Mouse (Mus musculus) midbrain, embryonic 11.5 days (tissue): ENCODE data around the gene Phf21b. TPM values are rescaled to one million over a fixed set of nuclear protein-coding genes. Genes with fewer than 3 reads are reported as not detected.

Experiments used
- polyA plus RNA-seq: library from polyadenylated mRNA; unstranded; fragments of >200 nt; fragmentation: Nextera tagmentation; extraction: Ambion mirVana; gene quantifications from 2 replicates; pipeline ENCODE4 v1.2.1, GENCODE M21; 2014

The Phf21b gene
- polyA plus RNA-seq, 1 experiment from 2014 or later, result 26.8 TPM

Other genes starting within 250 kb of the Phf21b start
- gene Prr5, start 186.4 kb downstream of the Phf21b start, polyA plus RNA-seq, result 7.3 and 10.9 TPM in 2 replicates
- gene Arhgap8, start 136.0 kb downstream of the Phf21b start, polyA plus RNA-seq, result 1.1 and 1.7 TPM in 2 replicates
- 0.61 and 0.66 TPM in 2 replicates for gene Gm29666, start 64.0 kb upstream of the Phf21b start, polyA plus RNA-seq
- gene Nup50, start 67.4 kb upstream of the Phf21b start, polyA plus RNA-seq, result 66.8 and 71.7 TPM in 2 replicates
- gene 5031439G07Rik, start 132.5 kb upstream of the Phf21b start, polyA plus RNA-seq, result 11.7 and 17.2 TPM in 2 replicates
- gene Upk3a, start 161.1 kb upstream of the Phf21b start, polyA plus RNA-seq, result 0.15 TPM in 1 of 2 replicates, not detected in the other
- 30.1 and 32.1 TPM in 2 replicates for gene Fam118a, start 172.9 kb upstream of the Phf21b start, polyA plus RNA-seq